Mouse (Mus musculus): ENCODE results near the gene Wfdc11. TPM values are rescaled to one million over a fixed set of nuclear protein-coding genes. Genes with fewer than 3 reads are reported as not detected.

Gene Wfdc11
- polyA plus RNA-seq, 1 experiment, result not detected

GRCm38 (mm10) chr2:164700959-164701358, 27.1 kb upstream of the Wfdc11 start:
- DNase-seq, result no peak
- Histone ChIP-seq H3K27me3 (ENCODE audit: control insufficient read depth, insufficient read depth, low read length) (no peaks in the 10 kb centered on the region), H3K4me3 (replicated peaks; ENCODE audit: insufficient read depth, low read depth, low read length) (no peak overlapping the region), H3K27ac (ENCODE audit: insufficient read depth, low read length) (no peak overlapping the region), H3K4me1 (ENCODE audit: control insufficient read depth, insufficient read depth, low read length) (no peaks in the 10 kb centered on the region)
- no peak for TF ChIP-seq POLR2A (IDR thresholded peaks at IDR 0.05; ENCODE audit: borderline replicate concordance, insufficient read depth, low read length)
- no peak for TF ChIP-seq CTCF (IDR thresholded peaks at IDR 0.05; ENCODE audit: borderline replicate concordance, insufficient read depth, low read depth, low read length)
- WGBS, result 84% methylated on average over 5 of the region's 5 CpGs

GRCm38 (mm10) chr2:164698201-164698600, 24.3 kb upstream of the Wfdc11 start, which contains the start of gene Spint4:
Gene Spint4 (plus strand): TSS chr2:164698501.
- DNase-seq, result no peak
- Histone ChIP-seq H3K27ac (ENCODE audit: insufficient read depth, low read length) (0 out of 2 replicates have a peak within 1 kb of the TSS, but pooled peaks have one; percentile 6), H3K4me3 (replicated peaks; ENCODE audit: insufficient read depth, low read depth, low read length) (no peak within 1 kb of the TSS), H3K4me1 (ENCODE audit: control insufficient read depth, insufficient read depth, low read length) (no peaks in the 10 kb centered on the region), H3K27me3 (ENCODE audit: control insufficient read depth, insufficient read depth, low read length) (no peaks in the 10 kb centered on the region)
- 57% methylated on average over 4 of the region's 4 CpGs for WGBS
- TF ChIP-seq CTCF (IDR thresholded peaks at IDR 0.05; ENCODE audit: borderline replicate concordance, insufficient read depth, low read depth, low read length) (no peak), POLR2A (IDR thresholded peaks at IDR 0.05; ENCODE audit: borderline replicate concordance, insufficient read depth, low read length) (no peak)

- H3K27ac ChIP-seq (ENCODE audit: insufficient read depth, low read length), result no peak within 1 kb of the TSS
- no peak within 1 kb of the TSS for H3K4me3 ChIP-seq (replicated peaks; ENCODE audit: insufficient read depth, low read depth, low read length)
- no peak for DNase-seq
- H3K4me1 ChIP-seq (ENCODE audit: control insufficient read depth, insufficient read depth, low read length), result no peaks in the 10 kb centered on the region
- 61% methylated on average over 3 of the region's 3 CpGs for WGBS
- no peak for TF ChIP-seq POLR2A (IDR thresholded peaks at IDR 0.05; ENCODE audit: borderline replicate concordance, insufficient read depth, low read length)
- no peak for TF ChIP-seq CTCF (IDR thresholded peaks at IDR 0.05; ENCODE audit: borderline replicate concordance, insufficient read depth, low read depth, low read length)
- no peaks in the 10 kb centered on the region for H3K27me3 ChIP-seq (ENCODE audit: control insufficient read depth, insufficient read depth, low read length)
Observed at GRCm38 (mm10) chr2:164684807-164685206, 10.9 kb upstream of the Wfdc11 start, which contains the start of gene Wfdc13. Gene Wfdc13 (plus strand): TSS chr2:164685107.

- Histone ChIP-seq H3K27me3 (ENCODE audit: control insufficient read depth, insufficient read depth, low read length) (no peaks in the 10 kb centered on the region; the same call in 1 of the 2 replicates), H3K27ac (ENCODE audit: insufficient read depth, low read length) (no peak overlapping the region), H3K4me1 (ENCODE audit: control insufficient read depth, insufficient read depth, low read length) (no peaks in the 10 kb centered on the region), H3K4me3 (replicated peaks; ENCODE audit: insufficient read depth, low read depth, low read length) (no peak overlapping the region)
- no peak for TF ChIP-seq CTCF (IDR thresholded peaks at IDR 0.05; ENCODE audit: borderline replicate concordance, insufficient read depth, low read depth, low read length)
- no peak for TF ChIP-seq POLR2A (IDR thresholded peaks at IDR 0.05; ENCODE audit: borderline replicate concordance, insufficient read depth, low read length)
- 76% methylated on average over 3 of the region's 3 CpGs for WGBS
- no peak for DNase-seq
Observed at GRCm38 (mm10) chr2:164679906-164680305, 6.0 kb upstream of the Wfdc11 start.

- WGBS, result 17% methylated on average over 19 of the region's 19 CpGs
- Histone ChIP-seq H3K27ac (ENCODE audit: insufficient read depth, low read length) (no peak overlapping the region), H3K27me3 (ENCODE audit: control insufficient read depth, insufficient read depth, low read length) (no peaks in the 10 kb centered on the region; the same call in 1 of the 2 replicates), H3K4me1 (ENCODE audit: control insufficient read depth, insufficient read depth, low read length) (no peaks in the 10 kb centered on the region), H3K4me3 (replicated peaks; ENCODE audit: insufficient read depth, low read depth, low read length) (no peak overlapping the region)
- peak; percentile 48 to 55 for DNase-seq
- TF ChIP-seq POLR2A (IDR thresholded peaks at IDR 0.05; ENCODE audit: borderline replicate concordance, insufficient read depth, low read length), result no peak
- TF ChIP-seq CTCF (IDR thresholded peaks at IDR 0.05; ENCODE audit: borderline replicate concordance, insufficient read depth, low read depth, low read length), result peak; percentile 78
Observed at GRCm38 (mm10) chr2:164678848-164679625, 5.2 kb upstream of the Wfdc11 start.

- TF ChIP-seq POLR2A (IDR thresholded peaks at IDR 0.05; ENCODE audit: borderline replicate concordance, insufficient read depth, low read length) (no peak), CTCF (IDR thresholded peaks at IDR 0.05; ENCODE audit: borderline replicate concordance, insufficient read depth, low read depth, low read length) (no peak)
- whole genome bisulfite sequencing, result 86% methylated on average over 16 of the region's 16 CpGs
- Histone ChIP-seq H3K27me3 (ENCODE audit: control insufficient read depth, insufficient read depth, low read length) (no peaks in the 10 kb centered on the region; the same call in 1 of the 2 replicates), H3K4me3 (replicated peaks; ENCODE audit: insufficient read depth, low read depth, low read length) (no peak overlapping the region), H3K27ac (ENCODE audit: insufficient read depth, low read length) (no peak overlapping the region), H3K4me1 (ENCODE audit: control insufficient read depth, insufficient read depth, low read length) (no peaks in the 10 kb centered on the region)
- no peak for DNase-seq
Observed at GRCm38 (mm10) chr2:164676916-164677685, 3.2 kb upstream of the Wfdc11 start.

- Histone ChIP-seq H3K27me3 (ENCODE audit: control insufficient read depth, insufficient read depth, low read length) (no peaks in the 10 kb centered on the region; the same call in 1 of the 2 replicates), H3K4me1 (ENCODE audit: control insufficient read depth, insufficient read depth, low read length) (no peaks in the 10 kb centered on the region), H3K4me3 (replicated peaks; ENCODE audit: insufficient read depth, low read depth, low read length) (no peak overlapping the region), H3K27ac (ENCODE audit: insufficient read depth, low read length) (no peak overlapping the region)
- no peak for DNase-seq
- WGBS, result 81% methylated on average over 7 of the region's 7 CpGs
- TF ChIP-seq CTCF (IDR thresholded peaks at IDR 0.05; ENCODE audit: borderline replicate concordance, insufficient read depth, low read depth, low read length) (no peak), POLR2A (IDR thresholded peaks at IDR 0.05; ENCODE audit: borderline replicate concordance, insufficient read depth, low read length) (no peak)
Observed at GRCm38 (mm10) chr2:164676103-164676502, 2.2 kb upstream of the Wfdc11 start.

Measured in cerebellum, adult 2 months (tissue).